21 mouse cellular contexts compared by ENCODE assay signal in the genomic region with DNA sequence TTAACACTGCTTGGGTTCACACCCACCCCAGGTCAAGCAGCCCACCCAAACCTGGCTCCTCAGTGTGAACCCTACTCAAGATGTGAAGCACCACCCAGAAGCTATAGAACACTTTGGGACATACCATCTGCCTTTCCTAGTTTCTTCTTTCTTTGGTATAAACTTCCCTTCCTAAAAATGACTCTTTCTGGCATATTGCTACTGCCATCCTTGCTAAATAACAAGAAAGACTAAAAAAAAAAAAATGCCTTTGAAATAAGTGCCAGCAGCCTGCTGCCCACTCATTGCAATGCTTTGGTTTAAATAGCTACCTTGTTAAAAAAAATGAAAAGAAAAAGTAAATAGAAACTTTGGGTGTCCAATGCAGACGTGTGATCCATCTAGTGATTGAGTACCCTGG.
DNase-seq lines count a peak whose midpoint lies in the region; ATAC-seq lines count a peak whose summit lies in the region.
"Had no signal": no experiment of that assay in that cellular context is flagged by ENCODE, and none has a peak within 500 bp of the region (broad histone marks: within the 10 kb centered on the region; RNA-seq: fewer than 3 reads in every experiment).

No protein-coding gene starts in this region.

- ATAC-seq in frontal cortex, adult (ENCODE audit: low TSS enrichment) = peak; percentile 88
- ATAC-seq: activated CD4-positive, CD25-positive, alpha-beta regulatory T cell, adult 4 months; CD4-positive, CD25-positive, alpha-beta regulatory T cell, adult 4 months; Patski had no signal

- DNase-seq in frontal cortex, postnatal 10 days (ENCODE audit: low spot score in 2 of 2) = no peak
- peak; percentile 83 for DNase-seq in heart, adult 11 months
- DNase-seq in heart, adult 9 months (ENCODE audit: low spot score in 2 of 2) = no peak
- DNase-seq in brain, adult 2 months (ENCODE audit: low read depth, low spot score) = peak; percentile 53
- peak; percentile 51 for DNase-seq in telencephalon, adult 2 months (ENCODE audit: low read depth, low spot score)
- DNase-seq in kidney, adult 18-20 months = no peak
- no peak for DNase-seq in cerebellum, adult 8-10 months
- DNase-seq: adrenal gland, adult 2 months; adrenal gland, adult 8-10 months; adrenal gland, postnatal 10 days; adrenal gland, postnatal 14 days; adrenal gland, postnatal 25 days; adrenal gland, postnatal 36 days; B cell, adult 2 months; cerebellum, adult 11 months; cerebellum, adult 11-12 months; cerebellum, adult 18-20 months had no signal

Comparison
In these comparisons a context has a peak if more than half of its experiments do, and no peak if none do; other contexts are left out.
1. DNase-seq: peak in heart, adult 11 months (single experiment), brain, adult 2 months (single experiment) and telencephalon, adult 2 months (single experiment); none in frontal cortex, postnatal 10 days (0 of 2), heart, adult 9 months (0 of 2), kidney, adult 18-20 months (single experiment) and cerebellum, adult 8-10 months (single experiment).